Mouse (Mus musculus) midbrain, embryonic 16.5 days (tissue): Measurements from ENCODE around the gene Rb1. TPM values are rescaled to one million over a fixed set of nuclear protein-coding genes. Genes with fewer than 3 reads are reported as not detected.

ENCODE experiments used
- ATAC-seq: fragments of 200-750 bp; cut with Nextera tagmentation; 2 replicates; pipeline ENCODE4 v1.8.0; 2017; ENCODE audit warnings: moderate TSS enrichment
- H3K27ac ChIP-seq: fragments of 300-500 bp; sonication (generic); 2 replicates; pipeline ENCODE4 v1.5.1; 2014; ENCODE audit warnings: mild to moderate bottlenecking, low read length, mixed read lengths
- H3K27me3 ChIP-seq: fragments of 300-500 bp; sonication (generic); 2 replicates; pipeline ENCODE4 v1.6.1; 2014; ENCODE audit warnings: low read depth, low read length, mixed read lengths; ENCODE audit not compliant: control insufficient read depth, insufficient read depth
- H3K36me3 ChIP-seq: fragments of 300-500 bp; sonication (generic); 2 replicates; pipeline ENCODE4 v1.6.1; 2014; ENCODE audit warnings: mild to moderate bottlenecking, low read length, moderate library complexity, mixed read lengths; ENCODE audit not compliant: control insufficient read depth, insufficient read depth
- H3K4me1 ChIP-seq: fragments of 300-500 bp; sonication (generic); 2 replicates; pipeline ENCODE4 v1.6.1; 2014; ENCODE audit warnings: mild to moderate bottlenecking, low read length, mixed read lengths; ENCODE audit not compliant: control insufficient read depth, insufficient read depth
- H3K4me2 ChIP-seq: fragments of 300-500 bp; sonication (generic); 2 replicates; pipeline ENCODE4 v1.6.1; 2014; ENCODE audit warnings: mild to moderate bottlenecking, low read length, mixed read lengths
- H3K4me3 ChIP-seq: fragments of 300-500 bp; sonication (generic); 2 replicates; pipeline ENCODE4 v1.5.1; 2014; ENCODE audit warnings: low read depth, mild to moderate bottlenecking, low read length, moderate library complexity, mixed read lengths
- H3K9ac ChIP-seq: fragments of 300-500 bp; sonication (generic); 2 replicates; pipeline ENCODE4 v1.6.1; 2014; ENCODE audit warnings: low read depth, low read length, mixed read lengths
- H3K9me3 ChIP-seq: fragments of 300-500 bp; sonication (generic); replicated peaks from 2 replicates; pipeline ENCODE4 v1.6.1; 2014; ENCODE audit warnings: mild to moderate bottlenecking, low read length, mixed read lengths; ENCODE audit not compliant: control insufficient read depth, poor library complexity, severe bottlenecking
- WGBS: fragments of 180-500 bp; shearing (Covaris S2); extraction: QIAGEN DNeasy Blood & Tissue Kit; methylation state at CpG from one replicate; pipeline ENCODE4 v1.1.7; 2014; 5-methylcytosine and 5-hydroxymethylcytosine counted together
- microRNA counts: library from miRNA; unstranded; fragments of <30 nt; microRNA quantifications from one replicate; lab custom pipeline; 2016
- microRNA-seq: library from miRNA; unstranded; fragments of <30 nt; microRNA quantifications from one replicate; pipeline ENCODE4, GENCODE M21; 2017
- polyA plus RNA-seq: library from polyadenylated mRNA; unstranded; fragments of >200 nt; fragmentation: Nextera tagmentation; extraction: Ambion mirVana; gene quantifications from 2 replicates; pipeline ENCODE4 v1.2.1, GENCODE M21; 2015

The Rb1 gene
- polyA plus RNA-seq, 1 experiment from 2014 or later: 20.4 TPM

DNA sequence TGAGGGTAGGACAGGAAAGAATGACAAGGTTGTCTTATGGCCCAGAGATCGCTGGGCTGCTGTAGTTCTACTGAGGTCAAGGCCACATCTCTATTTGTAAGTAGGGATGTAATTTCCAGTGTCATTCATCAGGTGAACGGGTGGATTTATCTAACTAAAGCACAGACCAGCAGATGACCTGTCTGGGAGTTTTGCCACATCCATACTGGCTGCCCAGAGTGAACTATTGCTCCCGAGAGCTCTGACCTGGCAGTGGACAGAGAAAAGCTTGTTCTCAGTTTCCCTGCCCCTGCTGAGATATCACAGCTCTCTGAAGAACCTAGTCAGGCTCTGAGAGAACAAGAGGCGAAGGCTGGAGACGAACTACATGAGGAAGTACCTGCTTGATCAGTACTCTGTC is 188.4 kb downstream of the Rb1 start:
- Histone ChIP-seq H3K4me3 (no peak overlapping the region), H3K27ac (no peak overlapping the region), H3K9ac (no peak overlapping the region), H3K4me1 (peaks cover 6% of the 10 kb centered on the region), H3K4me2 (no peak overlapping the region), H3K27me3 (no peaks in the 10 kb centered on the region), H3K36me3 (no peaks in the 10 kb centered on the region), H3K9me3 (no peaks in the 10 kb centered on the region; the same call in 1 of the 2 replicates)
- WGBS: 80% methylated on average over 5 of the region's 5 CpGs
- no peak for ATAC-seq

MicroRNAs within 50 kb of the gene (microRNA counts, 519-probe panel; counts per million panel counts)
- microRNA mmu-miR-687 (lab: Ali Mortazavi, UCI): 870 counts per million, percentile 21 among the panel's probes with 10 or more counts

Small RNAs within 50 kb of the gene (microRNA-seq; reads per million reads assigned to microRNA genes)
- not detected for gene Mir687

Other genes starting within 250 kb of the Rb1 start
- 53.0 and 64.5 TPM in 2 replicates for gene Rcbtb2, start 202.8 kb downstream of the Rb1 start, polyA plus RNA-seq
- 2.8 and 3.5 TPM in 2 replicates for gene Lpar6, start 87.9 kb downstream of the Rb1 start, polyA plus RNA-seq
- gene Itm2b, start 59.5 kb upstream of the Rb1 start, polyA plus RNA-seq: 627 and 698 TPM in 2 replicates
- 84.7 and 87.8 TPM in 2 replicates for gene Med4, start 184.2 kb upstream of the Rb1 start, polyA plus RNA-seq
- 119 and 128 TPM in 2 replicates for gene Sucla2, start 199.5 kb upstream of the Rb1 start, polyA plus RNA-seq
- 7.7 and 7.8 TPM in 2 replicates for gene Nudt15, start 222.4 kb upstream of the Rb1 start, polyA plus RNA-seq